ENCODE assay signal across 26 mouse cellular contexts in the genomic region with DNA sequence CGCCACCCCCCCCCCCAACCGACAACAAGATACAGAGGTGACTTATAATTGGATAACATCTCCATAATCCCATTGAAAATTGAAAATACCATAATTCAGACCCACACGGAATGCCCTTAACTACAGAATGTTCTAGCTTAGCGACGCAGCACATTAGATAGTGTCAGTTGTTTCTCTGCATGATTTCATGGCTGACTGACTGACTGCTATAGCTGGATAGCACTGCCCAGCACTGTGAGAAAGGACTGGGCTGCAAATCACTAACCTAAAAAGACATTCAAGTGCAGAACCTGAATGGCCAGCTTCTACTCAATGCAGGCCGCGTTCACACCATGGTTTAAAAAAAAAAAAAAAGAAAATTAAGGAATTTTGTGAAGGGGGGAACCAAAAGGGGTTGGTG. TPM values are rescaled to one million over a fixed set of nuclear protein-coding genes. Genes with fewer than 3 reads are reported as not detected.
DNase-seq lines count a peak whose midpoint lies in the region; TF ChIP-seq lines count a peak whose summit lies in the region.
"Had no signal": no experiment of that assay in that cellular context is flagged by ENCODE, and none has a peak within 500 bp of the region (broad histone marks: within the 10 kb centered on the region; RNA-seq: fewer than 3 reads in every experiment).

No protein-coding gene starts in this region.

- H3K27me3 ChIP-seq in heart, adult 2 months (ENCODE audit: control insufficient read depth, insufficient read depth, low read length) = no peaks in the 10 kb centered on the region
- H3K27me3 ChIP-seq: CH12.LX; embryonic facial prominence, embryonic 13.5 days; embryonic facial prominence, embryonic 15.5 days; forebrain, embryonic 12.5 days; Patski had no signal

- no peak overlapping the region for H3K9ac ChIP-seq in heart, adult 2 months (ENCODE audit: low read depth, low read length)
- H3K9ac ChIP-seq: embryonic facial prominence, embryonic 13.5 days; embryonic facial prominence, embryonic 15.5 days; forebrain, embryonic 12.5 days had no signal

- no peaks in the 10 kb centered on the region for H3K79me2 ChIP-seq in heart, adult 2 months (replicated peaks; ENCODE audit: control insufficient read depth, insufficient read depth, low read length)

- no peak for TF ChIP-seq POLR2A in heart, adult 2 months (IDR thresholded peaks at IDR 0.05; ENCODE audit: insufficient read depth, low read depth, low read length)

- peaks cover 10% of the 10 kb centered on the region; the same call in 1 of the 2 replicates for H3K36me3 ChIP-seq in heart, adult 2 months (ENCODE audit: control insufficient read depth, insufficient read depth, low read length)
- H3K36me3 ChIP-seq: embryonic facial prominence, embryonic 13.5 days; embryonic facial prominence, embryonic 15.5 days; forebrain, embryonic 10.5 days; forebrain, embryonic 12.5 days; G1E had no signal

- no peak overlapping the region for H3K4me3 ChIP-seq in gastrocnemius, adult 2 months
- H3K4me3 ChIP-seq in heart, adult 2 months = no peak overlapping the region
- no peak overlapping the region for H3K4me3 ChIP-seq in brown adipose tissue, adult 24 weeks (ENCODE audit: insufficient read depth, low read depth, low read length)
- H3K4me3 ChIP-seq: embryonic facial prominence, embryonic 13.5 days; embryonic facial prominence, embryonic 15.5 days; erythroblast, embryonic 14.5 days; forebrain, embryonic 10.5 days; forebrain, embryonic 12.5 days had no signal

- TF ChIP-seq EP300 in heart, adult 2 months (IDR thresholded peaks at IDR 0.05; ENCODE audit: insufficient read depth, low read depth, low read length) = no peak

- WGBS in heart, adult 2 months = 85% methylated on average over 7 of the region's 7 CpGs

- peak overlapping the region; percentile 46 for H3K27ac ChIP-seq in gastrocnemius, adult 2 months
- H3K27ac ChIP-seq in heart, adult 2 months = peak overlapping the region; percentile 40
- peak overlapping the region; percentile 78 for H3K27ac ChIP-seq in brown adipose tissue, adult 24 weeks (replicated peaks; ENCODE audit: low read depth, low read length)
- H3K27ac ChIP-seq: embryonic facial prominence, embryonic 13.5 days; embryonic facial prominence, embryonic 15.5 days; forebrain, embryonic 10.5 days; forebrain, embryonic 12.5 days had no signal

- intact Hi-C loops in gastrocnemius, adult 2 months (cut with DNase I) = no loop called here
- intact Hi-C loops in heart, adult 2 months (cut with DNase I) = no loop called here
- intact Hi-C loops in heart, postnatal 36 days (cut with DNase I) = loop anchor here (5.0 kb wide), 1 partner anchor 180 kb away; no protein-coding TSS in a partner anchor

- DNase-seq in gastrocnemius, adult 2 months = no peak
- no peak for DNase-seq in gastrocnemius, adult 8-10 months (ENCODE audit: low spot score in 2 of 2)
- DNase-seq in heart, adult 2 months = no peak
- DNase-seq in heart, postnatal 36 days = no peak
- peak; percentile 5 for DNase-seq in kidney, postnatal 10 days
- DNase-seq in kidney, postnatal 25 days = no peak
- DNase-seq: adrenal gland, adult 8-10 months; adrenal gland, postnatal 14 days; adrenal gland, postnatal 36 days; cerebellum, adult 11 months; cerebellum, adult 18-20 months; cerebellum, adult 8-10 months; cerebellum, adult 9-11 months; cerebellum, postnatal 14 days; cerebellum, postnatal 36 days; embryo, embryonic 11 days had no signal

- peaks cover 10% of the 10 kb centered on the region for H3K4me1 ChIP-seq in heart, adult 2 months (ENCODE audit: control insufficient read depth, insufficient read depth, low read length)
- peaks cover 14% of the 10 kb centered on the region for H3K4me1 ChIP-seq in brown adipose tissue, adult 24 weeks (ENCODE audit: control insufficient read depth, insufficient read depth, insufficient read length, low read length)

- TF ChIP-seq CTCF in gastrocnemius, adult 2 months (IDR thresholded peaks at IDR 0.05) = no peak
- TF ChIP-seq CTCF in heart, adult 2 months (IDR thresholded peaks at IDR 0.05) = no peak

RNA-seq across cellular contexts. Expression of a gene that starts 54.8 kb away (rescaled TPM):
- 100 to 1,000 TPM; 152 to 185 TPM for total RNA-seq in gastrocnemius, adult 2 months (2021)
- total RNA-seq in gastrocnemius, adult 8-10 months (2022) = 100 to 1,000 TPM; 171 to 206 (median 197) TPM
- 100 to 1,000 TPM; 139 to 158 TPM for total RNA-seq in heart, adult 2 months (2021)
- polyA plus RNA-seq in heart, adult 2 months (2012; rRNA removed) = 171 and 198 TPM in 2 replicates
- 100 to 1,000 TPM; 174 to 188 TPM for total RNA-seq in heart, postnatal 36 days (2021)
- polyA plus RNA-seq in brown adipose tissue, adult 24 weeks (2012; ENCODE audit: insufficient read depth, insufficient read length, missing spikeins) = 74.5 and 79.6 TPM in 2 replicates
- polyA plus RNA-seq: activated CD4-positive, CD25-positive, alpha-beta regulatory T cell, adult 4 months had no signal
